Mouse (Mus musculus) embryonic facial prominence, embryonic 12.5 days (tissue): ENCODE data around the gene Pramel1. TPM values are rescaled to one million over a fixed set of nuclear protein-coding genes. Genes with fewer than 3 reads are reported as not detected.
"Not testable (repeated sequence)": the region's sequence is repeated elsewhere in the genome, so short reads cannot be mapped to it uniquely, and the experiment has no call there.

ENCODE experiments used
- ATAC-seq: fragments of 200-750 bp; cut with Nextera tagmentation; 2 replicates; pipeline ENCODE4 v1.8.0; 2017; ENCODE audit not compliant: insufficient number of reproducible peaks, insufficient read depth, low FRiP score, low TSS enrichment
- H3K27ac ChIP-seq: fragments of 300-500 bp; sonication (generic); 2 replicates; pipeline ENCODE4 v1.5.1; 2016; ENCODE audit warnings: mild to moderate bottlenecking
- H3K27me3 ChIP-seq: fragments of 300-500 bp; sonication (generic); 2 replicates; pipeline ENCODE4 v1.6.1; 2016; ENCODE audit warnings: mild to moderate bottlenecking, moderate library complexity
- H3K36me3 ChIP-seq: fragments of 300-500 bp; sonication (generic); 2 replicates; pipeline ENCODE4 v1.6.1; 2016; ENCODE audit warnings: mild to moderate bottlenecking
- H3K4me1 ChIP-seq: fragments of 300-500 bp; sonication (generic); 2 replicates; pipeline ENCODE4 v1.6.1; 2016
- H3K4me2 ChIP-seq: fragments of 300-500 bp; sonication (generic); replicated peaks from 2 replicates; pipeline ENCODE4 v1.6.1; 2016; ENCODE audit warnings: mild to moderate bottlenecking, moderate library complexity
- H3K4me3 ChIP-seq: fragments of 300-500 bp; sonication (generic); 2 replicates; pipeline ENCODE4 v1.5.1; 2016; ENCODE audit warnings: mild to moderate bottlenecking
- H3K9ac ChIP-seq: fragments of 300-500 bp; sonication (generic); 2 replicates; pipeline ENCODE4 v1.6.1; 2016; ENCODE audit warnings: mild to moderate bottlenecking, moderate library complexity
- H3K9me3 ChIP-seq: fragments of 300-500 bp; sonication (generic); 2 replicates; pipeline ENCODE4 v1.6.1; 2016; ENCODE audit warnings: mild to moderate bottlenecking, moderate library complexity
- WGBS: fragments of 180-500 bp; shearing (Covaris S2); methylation state at CpG from one replicate; pipeline ENCODE4 v1.1.7; 2016; 5-methylcytosine and 5-hydroxymethylcytosine counted together
- polyA plus RNA-seq: library from polyadenylated mRNA; unstranded; fragments of >200 nt; fragmentation: Nextera tagmentation; extraction: Ambion mirVana; gene quantifications from 2 replicates; pipeline ENCODE4 v1.2.1, GENCODE M21; 2016

The Pramel1 gene
- polyA plus RNA-seq, 1 experiment from 2014 or later = not detected

- Histone ChIP-seq H3K27me3 (peaks cover 8% of the 10 kb centered on the region; the same call in 1 of the 2 replicates), H3K4me1 (no peaks in the 10 kb centered on the region), H3K36me3 (no peaks in the 10 kb centered on the region), H3K4me3 (no peak overlapping the region), H3K4me2 (no peak overlapping the region), H3K9me3 (no peaks in the 10 kb centered on the region), H3K9ac (no peak overlapping the region), H3K27ac (no peak overlapping the region)
- ATAC-seq = no peak
- WGBS = 68% methylated on average over 3 of the region's 3 CpGs
Observed at GRCm38 (mm10) chr4:143382163-143382562, 12.1 kb upstream of the Pramel1 start.

- ATAC-seq = no peak
Observed at GRCm38 (mm10) chr4:143383646-143384045, 10.6 kb upstream of the Pramel1 start.

DNA sequence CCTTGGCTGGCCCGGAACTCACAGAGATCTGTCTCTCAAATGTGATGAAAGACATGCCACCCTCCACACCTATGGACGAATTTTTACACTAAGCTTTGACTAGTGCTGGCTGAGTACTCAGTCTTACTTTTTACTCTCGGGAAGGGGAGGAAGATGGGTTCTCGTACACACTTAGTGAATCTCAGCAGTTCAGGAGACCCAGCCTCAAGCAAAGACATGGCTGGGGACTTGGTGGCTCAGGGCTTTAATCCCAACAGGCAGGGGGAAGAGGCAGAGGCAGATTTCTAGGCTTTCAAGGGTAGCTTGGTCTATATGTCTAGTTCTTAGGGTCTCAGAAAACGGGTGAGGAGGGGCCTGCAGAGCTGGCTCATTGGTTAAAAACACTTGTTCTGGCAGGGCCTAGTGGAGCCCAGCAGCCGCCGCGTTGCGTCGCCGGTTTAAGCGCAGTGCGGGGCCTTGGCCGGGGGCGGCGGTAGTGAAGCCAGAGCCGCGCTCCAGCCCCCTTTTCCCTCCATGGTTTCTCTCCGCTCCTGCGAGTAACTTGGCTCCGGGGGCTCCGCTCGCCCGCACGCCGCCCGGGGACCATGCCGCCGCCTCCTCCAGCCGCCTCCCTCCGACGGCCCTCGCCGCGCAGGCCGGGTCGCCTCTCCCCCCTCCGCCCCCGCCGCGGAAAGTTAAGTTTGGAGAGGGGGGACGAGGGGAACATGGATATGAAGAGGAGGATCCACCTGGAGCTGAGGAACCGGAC, 5.1 kb upstream of the Pramel1 start:
- Histone ChIP-seq H3K36me3 (no peaks in the 10 kb centered on the region), H3K4me2 (peak overlapping the region; percentile 48), H3K4me3 (peak overlapping the region; percentile 34), H3K9ac (0 out of 2 replicates have a peak overlapping the region, but pooled peaks have one; percentile 30), H3K9me3 (0 out of 2 replicates have a peak, but pooled peaks cover 4% of the 10 kb centered on the region), H3K27me3 (no peaks in the 10 kb centered on the region), H3K27ac (no peak overlapping the region), H3K4me1 (no peaks in the 10 kb centered on the region)
- 8% methylated on average over 32 of the region's 43 CpGs for WGBS
- 0 out of 2 replicates have a peak, but pooled peaks have one; percentile 65 for ATAC-seq

More at GRCm38 (mm10) chr4:143383646-143384045, 10.6 kb upstream of the Pramel1 start:
- Histone ChIP-seq H3K9ac (no peak overlapping the region), H3K27me3 (peaks cover 8% of the 10 kb centered on the region; the same call in 1 of the 2 replicates), H3K4me3 (no peak overlapping the region), H3K36me3 (no peaks in the 10 kb centered on the region), H3K4me1 (no peaks in the 10 kb centered on the region), H3K9me3 (no peaks in the 10 kb centered on the region), H3K4me2 (no peak overlapping the region), H3K27ac (no peak overlapping the region)
- 43% methylated on average over 4 of the region's 4 CpGs for WGBS

- H3K27ac ChIP-seq = no peak overlapping the region
- no peaks in the 10 kb centered on the region for H3K4me1 ChIP-seq
- no peak for ATAC-seq
- 76% methylated on average over 5 of the region's 5 CpGs for WGBS
- H3K9me3 ChIP-seq = peaks cover 5% of the 10 kb centered on the region; the same call in 1 of the 2 replicates
- H3K4me3 ChIP-seq = peak overlapping the region; percentile 49
- H3K9ac ChIP-seq = no peak overlapping the region
- H3K4me2 ChIP-seq = peak overlapping the region; percentile 43
- H3K27me3 ChIP-seq = no peaks in the 10 kb centered on the region
- peaks cover 23% of the 10 kb centered on the region for H3K36me3 ChIP-seq
Observed at GRCm38 (mm10) chr4:143411566-143412218, 17.5 kb downstream of the Pramel1 start.

- WGBS = under 1% methylated on average over 50 of the region's 50 CpGs
Observed at GRCm38 (mm10) chr4:143412219-143413092, 18.2 kb downstream of the Pramel1 start, which contains the start of gene Pramef8. Gene Pramef8, plus strand, starts transcription at chr4:143412426.

DNA sequence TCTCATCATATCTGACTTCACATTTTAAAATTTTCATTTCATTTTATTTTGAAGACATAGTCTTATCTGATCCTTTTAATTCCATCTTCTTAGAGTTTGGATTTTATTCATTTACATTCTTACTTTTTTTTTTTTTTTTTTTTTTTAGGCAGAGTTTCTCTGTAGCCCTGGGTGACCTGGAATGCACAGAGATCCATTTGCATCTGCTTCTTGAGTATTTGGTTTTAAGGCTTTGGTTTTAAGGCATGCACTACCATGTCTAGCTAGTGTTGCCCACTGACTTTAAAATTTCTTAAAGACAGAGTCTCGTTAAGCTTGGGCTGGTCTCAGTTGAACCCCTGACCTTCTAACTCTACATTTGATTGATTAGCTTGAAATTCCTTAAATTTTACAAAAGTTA, 19.4 kb downstream of the Pramel1 start:
- Histone ChIP-seq H3K27me3 (no peaks in the 10 kb centered on the region), H3K27ac (no peak overlapping the region), H3K4me2 (no peak overlapping the region), H3K4me3 (no peak overlapping the region), H3K9ac (no peak overlapping the region), H3K9me3 (peaks cover 5% of the 10 kb centered on the region; the same call in 1 of the 2 replicates), H3K36me3 (peaks cover 43% of the 10 kb centered on the region), H3K4me1 (no peaks in the 10 kb centered on the region)
- 90% methylated on average over 1 of the region's 1 CpGs for WGBS
- ATAC-seq = no peak

More at GRCm38 (mm10) chr4:143412219-143413092, 18.2 kb downstream of the Pramel1 start, which contains the start of gene Pramef8:
- peak within 1 kb of the TSS; percentile 48 for H3K4me2 ChIP-seq
- peak; percentile 85 for ATAC-seq
- peak within 1 kb of the TSS; percentile 78 for H3K27ac ChIP-seq
- H3K9ac ChIP-seq = no peak within 1 kb of the TSS
- peak within 1 kb of the TSS; percentile 49 for H3K4me3 ChIP-seq
- H3K36me3 ChIP-seq = peaks cover 31% of the 10 kb centered on the region
- H3K9me3 ChIP-seq = peaks cover 5% of the 10 kb centered on the region; the same call in 1 of the 2 replicates
- H3K27me3 ChIP-seq = no peaks in the 10 kb centered on the region
- no peaks in the 10 kb centered on the region for H3K4me1 ChIP-seq

DNA sequence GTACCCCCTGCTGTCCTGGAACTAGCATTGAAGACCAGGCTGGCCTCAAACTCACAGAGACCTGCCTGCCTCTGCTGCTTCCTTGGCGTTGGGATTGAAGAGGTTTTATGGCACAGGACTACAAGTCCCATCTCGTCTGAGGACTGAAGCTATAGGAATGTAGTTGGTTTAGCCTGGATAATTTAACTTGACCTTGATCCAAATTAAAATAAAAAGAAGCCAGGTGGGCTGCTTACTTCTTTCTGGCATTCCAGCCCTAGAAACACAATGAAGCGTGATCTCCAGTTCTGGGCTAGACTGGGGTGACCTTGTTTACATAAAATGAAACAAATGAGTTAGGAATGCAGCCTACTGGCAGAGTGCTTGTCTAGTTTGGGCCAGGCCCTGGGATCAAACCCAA, 19.9 kb downstream of the Pramel1 start:
- Histone ChIP-seq H3K9me3 (peaks cover 5% of the 10 kb centered on the region; the same call in 1 of the 2 replicates), H3K4me1 (no peaks in the 10 kb centered on the region), H3K27ac (no peak overlapping the region), H3K9ac (no peak overlapping the region), H3K4me2 (no peak overlapping the region), H3K4me3 (no peak overlapping the region), H3K36me3 (peaks cover 48% of the 10 kb centered on the region), H3K27me3 (no peaks in the 10 kb centered on the region)
- ATAC-seq = no peak
- 94% methylated on average over 3 of the region's 3 CpGs for WGBS

GRCm38 (mm10) chr4:143426770-143427169, 32.5 kb downstream of the Pramel1 start:
- H3K27me3 ChIP-seq, H3K4me1 ChIP-seq, H3K36me3 ChIP-seq, H3K9me3 ChIP-seq, H3K27ac ChIP-seq, H3K4me2 ChIP-seq, H3K4me3 ChIP-seq, H3K9ac ChIP-seq: not testable (repeated sequence)
- ATAC-seq = 0 out of 2 replicates have a peak, but pooled peaks have one; percentile 24
- 57% methylated on average over 5 of the region's 5 CpGs for WGBS

Other genes starting within 250 kb of the Pramel1 start
- 15.9 and 16.6 TPM in 2 replicates for gene Prdm2, start 181.4 kb upstream of the Pramel1 start, polyA plus RNA-seq
- 37.1 and 39.0 TPM in 2 replicates for gene Pdpn, start 94.9 kb upstream of the Pramel1 start, polyA plus RNA-seq
- gene Lrrc38, start 44.7 kb upstream of the Pramel1 start, polyA plus RNA-seq = 0.40 and 0.43 TPM in 2 replicates
- 25.4 and 25.5 TPM in 2 replicates for gene Pramef8, start 18.0 kb downstream of the Pramel1 start, polyA plus RNA-seq
- gene Oog4, start 55.9 kb downstream of the Pramel1 start, polyA plus RNA-seq = not detected in 2 replicates
- gene Gm13043, start 116.9 kb downstream of the Pramel1 start, polyA plus RNA-seq = not detected in 2 replicates
- gene Gm13040, start 141.5 kb downstream of the Pramel1 start, polyA plus RNA-seq = not detected in 2 replicates
- not detected in 2 replicates for gene BC080695, start 157.3 kb downstream of the Pramel1 start, polyA plus RNA-seq
- gene Gm13057, start 157.3 kb downstream of the Pramel1 start, polyA plus RNA-seq = not detected in 2 replicates
- not detected in 2 replicates for gene Gm13083, start 220.6 kb downstream of the Pramel1 start, polyA plus RNA-seq